Mouse (Mus musculus) hindbrain, embryonic 11.5 days (tissue): ENCODE data around the gene Limk1. TPM values are rescaled to one million over a fixed set of nuclear protein-coding genes. Genes with fewer than 3 reads are reported as not detected.

Experiments
- ATAC-seq: fragments of 200-750 bp; cut with Nextera tagmentation; 2 replicates; pipeline ENCODE4 v1.8.0; 2017; ENCODE audit warnings: mild to moderate bottlenecking, moderate TSS enrichment, moderate library complexity; ENCODE audit not compliant: low FRiP score
- DNase-seq: peaks from one replicate; pipeline ENCODE4 v3.0.0-alpha.2; 2015; ENCODE audit warnings: low spot score
- H3K27ac ChIP-seq: fragments of 300-500 bp; sonication (generic); 2 replicates; pipeline ENCODE4 v1.5.1; 2014; ENCODE audit warnings: mild to moderate bottlenecking, low read depth, low read length
- H3K27me3 ChIP-seq: fragments of 300-500 bp; sonication (generic); 2 replicates; pipeline ENCODE4 v1.6.1; 2014; ENCODE audit warnings: mild to moderate bottlenecking, low read length, moderate library complexity, mixed read lengths; ENCODE audit not compliant: control insufficient read depth, insufficient read depth
- H3K36me3 ChIP-seq: fragments of 300-500 bp; sonication (generic); 2 replicates; pipeline ENCODE4 v1.6.1; 2014; ENCODE audit warnings: mild to moderate bottlenecking, low read length, moderate library complexity, mixed read lengths; ENCODE audit not compliant: control insufficient read depth, insufficient read depth
- H3K4me1 ChIP-seq: fragments of 300-500 bp; sonication (generic); replicated peaks from 2 replicates; pipeline ENCODE4 v1.6.1; 2014; ENCODE audit warnings: low read length, mixed read lengths; ENCODE audit not compliant: control insufficient read depth, insufficient read depth
- H3K4me2 ChIP-seq: fragments of 300-500 bp; sonication (generic); replicated peaks from 2 replicates; pipeline ENCODE4 v1.6.1; 2014; ENCODE audit warnings: mild to moderate bottlenecking, low read depth, low read length
- H3K4me3 ChIP-seq: fragments of 300-500 bp; sonication (generic); 2 replicates; pipeline ENCODE4 v1.5.1; 2014; ENCODE audit warnings: low read depth, low read length
- H3K9ac ChIP-seq: fragments of 300-500 bp; sonication (generic); 2 replicates; pipeline ENCODE4 v1.6.1; 2014; ENCODE audit warnings: low read depth, low read length
- H3K9me3 ChIP-seq: fragments of 300-500 bp; sonication (generic); 2 replicates; pipeline ENCODE4 v1.6.1; 2016; ENCODE audit warnings: low read length; ENCODE audit not compliant: control insufficient read depth
- WGBS: fragments of 180-500 bp; shearing (Covaris S2); extraction: QIAGEN DNeasy Blood & Tissue Kit; methylation state at CpG from one replicate; pipeline ENCODE4 v1.1.7; 2014; 5-methylcytosine and 5-hydroxymethylcytosine counted together
- polyA plus RNA-seq: library from polyadenylated mRNA; unstranded; fragments of >200 nt; fragmentation: Nextera tagmentation; extraction: Ambion mirVana; gene quantifications from 2 replicates; pipeline ENCODE4 v1.2.1, GENCODE M21; 2014

Gene Limk1
- polyA plus RNA-seq, 1 experiment from 2014 or later: 14.7 TPM

- Histone ChIP-seq H3K36me3 (peaks cover 5% of the 10 kb centered on the region; the same call in 1 of the 2 replicates), H3K4me2 (no peak overlapping the region), H3K27me3 (no peaks in the 10 kb centered on the region), H3K27ac (0 out of 2 replicates have a peak overlapping the region, but pooled peaks have one; percentile 65), H3K9ac (no peak overlapping the region), H3K9me3 (no peaks in the 10 kb centered on the region), H3K4me3 (no peak overlapping the region), H3K4me1 (peaks cover 18% of the 10 kb centered on the region)
- DNase-seq (no peak), ATAC-seq (no peak)
- WGBS: 93% methylated on average over 6 of the region's 6 CpGs
Observed at GRCm38 (mm10) chr5:134672611-134673010, 15.8 kb downstream of the Limk1 start.

- no peak overlapping the region for H3K4me3 ChIP-seq
- H3K36me3 ChIP-seq: peaks cover 5% of the 10 kb centered on the region; the same call in 1 of the 2 replicates
- H3K4me1 ChIP-seq: peaks cover 18% of the 10 kb centered on the region
- no peak overlapping the region for H3K4me2 ChIP-seq
- WGBS: 78% methylated on average over 1 of the region's 1 CpGs
- H3K27me3 ChIP-seq: no peaks in the 10 kb centered on the region
- no peaks in the 10 kb centered on the region for H3K9me3 ChIP-seq
- DNase-seq (no peak), ATAC-seq (no peak)
- no peak overlapping the region for H3K9ac ChIP-seq
- H3K27ac ChIP-seq: peak overlapping the region; percentile 65
Observed at GRCm38 (mm10) chr5:134672198-134672516, 16.2 kb downstream of the Limk1 start.

GRCm38 (mm10) chr5:134671335-134672197, 16.8 kb downstream of the Limk1 start:
- 54% methylated on average over 17 of the region's 17 CpGs for WGBS
- ATAC-seq (peak; percentile 62; the same call in 1 of the 2 replicates), DNase-seq (peak; percentile 50)
- H3K36me3 ChIP-seq: peaks cover 5% of the 10 kb centered on the region; the same call in 1 of the 2 replicates
- H3K4me3 ChIP-seq: no peak overlapping the region
- H3K4me2 ChIP-seq: no peak overlapping the region
- peak overlapping the region; percentile 65 for H3K27ac ChIP-seq
- peaks cover 12% of the 10 kb centered on the region for H3K4me1 ChIP-seq
- H3K27me3 ChIP-seq: no peaks in the 10 kb centered on the region
- no peaks in the 10 kb centered on the region for H3K9me3 ChIP-seq
- H3K9ac ChIP-seq: no peak overlapping the region

GRCm38 (mm10) chr5:134669001-134669708, 19.2 kb downstream of the Limk1 start:
- no peak overlapping the region for H3K9ac ChIP-seq
- H3K9me3 ChIP-seq: no peaks in the 10 kb centered on the region
- H3K4me3 ChIP-seq: no peak overlapping the region
- H3K27me3 ChIP-seq: no peaks in the 10 kb centered on the region
- peaks cover 6% of the 10 kb centered on the region; the same call in 1 of the 2 replicates for H3K36me3 ChIP-seq
- H3K4me1 ChIP-seq: 0 out of 2 replicates have a peak, but pooled peaks cover 5% of the 10 kb centered on the region
- 80% methylated on average over 20 of the region's 20 CpGs for WGBS
- no peak overlapping the region for H3K27ac ChIP-seq
- ATAC-seq (no peak), DNase-seq (no peak)
- no peak overlapping the region for H3K4me2 ChIP-seq

GRCm38 (mm10) chr5:134668495-134668894, 19.9 kb downstream of the Limk1 start:
- Histone ChIP-seq H3K9me3 (no peaks in the 10 kb centered on the region), H3K4me3 (no peak overlapping the region), H3K4me2 (no peak overlapping the region), H3K27me3 (no peaks in the 10 kb centered on the region), H3K36me3 (peaks cover 8% of the 10 kb centered on the region; the same call in 1 of the 2 replicates), H3K9ac (no peak overlapping the region), H3K27ac (no peak overlapping the region), H3K4me1 (0 out of 2 replicates have a peak, but pooled peaks cover 5% of the 10 kb centered on the region)
- 23% methylated on average over 8 of the region's 8 CpGs for WGBS
- peak; percentile 76 for DNase-seq
- ATAC-seq: 0 out of 2 replicates have a peak, but pooled peaks have one; percentile 30

- WGBS: 84% methylated on average over 4 of the region's 4 CpGs
- Histone ChIP-seq H3K9me3 (no peaks in the 10 kb centered on the region), H3K4me3 (no peak overlapping the region), H3K27ac (no peak overlapping the region), H3K4me2 (no peak overlapping the region), H3K9ac (no peak overlapping the region), H3K4me1 (no peaks in the 10 kb centered on the region), H3K27me3 (no peaks in the 10 kb centered on the region), H3K36me3 (peaks cover 3% of the 10 kb centered on the region; the same call in 1 of the 2 replicates)
- DNase-seq: no peak
- no peak for ATAC-seq
Observed at GRCm38 (mm10) chr5:134656708-134657107, 31.7 kb downstream of the Limk1 start.

- Histone ChIP-seq H3K4me1 (no peaks in the 10 kb centered on the region), H3K4me2 (no peak overlapping the region), H3K27ac (no peak overlapping the region), H3K9ac (no peak overlapping the region), H3K9me3 (no peaks in the 10 kb centered on the region), H3K27me3 (no peaks in the 10 kb centered on the region), H3K4me3 (no peak overlapping the region), H3K36me3 (no peaks in the 10 kb centered on the region)
- DNase-seq (no peak), ATAC-seq (no peak)
- 78% methylated on average over 7 of the region's 7 CpGs for WGBS
Observed at GRCm38 (mm10) chr5:134652015-134652414, 36.4 kb downstream of the Limk1 start.

GRCm38 (mm10) chr5:134650926-134651325, 37.5 kb downstream of the Limk1 start:
- 44% methylated on average over 4 of the region's 5 CpGs for WGBS

More at GRCm38 (mm10) chr5:134650926-134651325, 37.5 kb downstream of the Limk1 start:
- Histone ChIP-seq H3K9ac (no peak overlapping the region), H3K4me1 (no peaks in the 10 kb centered on the region), H3K27ac (no peak overlapping the region), H3K4me2 (no peak overlapping the region), H3K36me3 (no peaks in the 10 kb centered on the region), H3K4me3 (no peak overlapping the region), H3K9me3 (no peaks in the 10 kb centered on the region), H3K27me3 (no peaks in the 10 kb centered on the region)
- no peak for ATAC-seq
- peak; percentile 57 for DNase-seq
